Mouse (Mus musculus): ENCODE data around the gene Chd1.

Chd1 gene

GRCm38 (mm10) chr17:15812136-15812778 lies 107.5 kb downstream of the Chd1 start:
- no peak for DNase-seq (ENCODE audit: low spot score)

GRCm38 (mm10) chr17:15813658-15814212 lies 109.0 kb downstream of the Chd1 start:
- no peak for DNase-seq (ENCODE audit: low spot score)

GRCm38 (mm10) chr17:15815312-15816018 lies 110.7 kb downstream of the Chd1 start:
- DNase-seq (ENCODE audit: low spot score), result no peak

GRCm38 (mm10) chr17:15816379-15817095 lies 111.8 kb downstream of the Chd1 start:
- DNase-seq (ENCODE audit: low spot score), result no peak

DNA sequence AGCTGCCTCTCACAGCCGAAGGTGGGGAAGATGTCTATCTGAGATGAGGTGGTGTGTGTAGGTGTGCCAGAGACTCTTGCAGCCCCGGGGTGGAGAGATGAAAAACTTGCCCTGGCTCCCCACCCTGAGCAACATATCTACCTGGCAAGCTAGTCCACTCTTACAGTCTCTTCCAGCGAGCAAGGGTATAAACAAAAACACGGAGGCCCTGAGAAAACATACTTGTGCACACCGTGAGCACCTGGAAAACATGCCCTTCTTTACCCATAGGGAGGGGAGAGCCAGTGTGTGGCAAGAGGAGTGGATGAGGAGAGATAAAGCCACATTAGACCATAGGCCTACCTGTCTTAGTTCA lies 112.3 kb downstream of the Chd1 start:
- no peak for DNase-seq (ENCODE audit: low spot score)

DNA sequence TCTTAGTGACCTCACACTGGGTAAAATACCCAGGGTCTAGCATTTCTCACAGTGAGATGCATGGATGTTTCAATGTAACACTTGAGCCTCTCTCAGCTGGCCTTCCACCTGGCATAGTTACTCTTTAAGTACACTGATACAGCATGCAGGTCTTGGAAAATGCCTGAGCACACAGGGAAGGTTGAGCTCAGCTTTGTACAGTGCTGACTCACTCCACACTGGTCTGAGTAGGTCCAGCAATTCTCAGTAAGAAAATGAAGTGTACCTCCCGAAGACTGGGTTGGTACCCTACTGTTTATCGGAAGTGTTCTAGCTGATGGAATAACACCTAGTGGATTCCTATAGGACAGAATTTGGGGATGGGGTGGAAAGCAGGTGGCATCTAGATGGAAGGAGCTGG lies 112.9 kb downstream of the Chd1 start:
- no peak for DNase-seq (ENCODE audit: low spot score)

GRCm38 (mm10) chr17:15818372-15818771 lies 113.6 kb downstream of the Chd1 start:
- DNase-seq (ENCODE audit: low spot score), result no peak

DNA sequence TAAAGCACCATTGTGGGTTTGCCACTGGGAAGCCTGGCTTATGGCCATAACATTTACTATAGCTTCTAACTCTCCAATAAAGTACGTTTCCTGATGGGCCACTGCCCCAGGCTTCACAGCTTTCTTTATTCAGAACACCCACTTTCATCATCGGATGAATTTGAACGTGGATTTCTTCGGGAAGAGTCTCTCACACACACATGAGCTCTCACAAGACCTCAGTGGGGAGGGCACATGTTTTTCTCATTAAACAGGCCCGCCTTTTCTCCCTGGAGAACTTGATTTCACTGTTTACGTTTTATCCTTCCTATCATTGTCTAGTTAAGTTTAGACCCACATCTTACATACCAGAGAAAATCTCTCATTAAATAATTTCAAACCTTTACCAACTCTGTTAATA lies 115.4 kb downstream of the Chd1 start:
- DNase-seq (ENCODE audit: low spot score), result no peak

- DNase-seq (ENCODE audit: low spot score), result no peak
Measured at GRCm38 (mm10) chr17:15820761-15821160, 116.0 kb downstream of the Chd1 start.

GRCm38 (mm10) chr17:15821706-15822105 lies 116.9 kb downstream of the Chd1 start:
- no peak for DNase-seq (ENCODE audit: low spot score)

Data from ovary, postnatal 10 days (tissue).